Mouse (Mus musculus) liver, postnatal 0 days (tissue): ENCODE measurements around the gene Yap1.

Experiments
- CTCF ChIP-seq: sonication (generic); IDR thresholded peaks from 2 replicates; pipeline ENCODE4 v1.5.1; 2016; ENCODE audit warnings: antibody characterized with exemption, low read depth
- EP300 ChIP-seq: IDR thresholded peaks from 2 replicates; pipeline ENCODE4 v1.6.1; 2016; ENCODE audit warnings: antibody characterized with exemption, low read depth, mild to moderate bottlenecking

DNA sequence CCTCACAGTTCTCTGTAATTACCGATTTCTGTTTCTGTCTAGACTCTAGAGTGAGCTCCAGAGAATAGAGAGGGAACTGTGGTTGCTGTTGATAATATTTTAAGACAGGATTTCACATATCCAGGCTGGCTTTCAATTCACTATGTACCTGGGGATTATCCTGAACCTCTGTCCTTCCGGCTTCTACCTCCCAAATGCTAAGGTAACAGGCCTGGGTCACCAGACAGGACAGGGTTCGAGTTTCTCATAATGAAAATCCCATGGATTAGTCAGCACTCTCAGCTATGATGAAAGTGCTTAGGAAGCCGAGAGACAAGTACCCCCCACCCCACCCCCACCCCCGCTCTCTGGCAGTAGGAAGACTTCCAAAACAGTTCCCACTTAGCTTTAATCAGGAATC lies 100.6 kb downstream of the Yap1 start:
- TF ChIP-seq CTCF (no peak), EP300 (no peak)
